ENCODE assay signal across 8 mouse cellular contexts in genomic region chr17:50189381-50190012, GRCm38 (mm10). TPM values are rescaled to one million over a fixed set of nuclear protein-coding genes. Genes with fewer than 3 reads are reported as not detected.
DNase-seq lines count a peak whose midpoint lies in the region; ATAC-seq and TF ChIP-seq lines count a peak whose summit lies in the region.

No protein-coding gene starts in this region.

- no peaks in the 10 kb centered on the region for H3K36me3 ChIP-seq in embryonic facial prominence, embryonic 14.5 days (ENCODE audit: control insufficient read depth, insufficient read depth, low read length)
- H3K36me3 ChIP-seq in heart, embryonic 11.5 days (ENCODE audit: control insufficient read depth, insufficient read depth, low read length) = no peaks in the 10 kb centered on the region
- no peaks in the 10 kb centered on the region for H3K36me3 ChIP-seq in lung, embryonic 14.5 days (ENCODE audit: insufficient read depth)
- H3K36me3 ChIP-seq in neural tube, embryonic 13.5 days = no peaks in the 10 kb centered on the region
- no peaks in the 10 kb centered on the region for H3K36me3 ChIP-seq in thymus, adult 2 months (ENCODE audit: control insufficient read depth, insufficient read depth, low read length)

- TF ChIP-seq CTCF in lung, embryonic 14.5 days (IDR thresholded peaks at IDR 0.05; ENCODE audit: low read depth) = peak; percentile 73
- TF ChIP-seq CTCF in thymus, adult 2 months (IDR thresholded peaks at IDR 0.05; ENCODE audit: borderline replicate concordance, control insufficient read depth, extremely low read depth, insufficient read depth, low read length, poor library complexity) = peak; percentile 82; the same call in 1 of the 2 replicates

- ATAC-seq in embryonic facial prominence, embryonic 14.5 days (ENCODE audit: low read depth) = peak; percentile 67
- no peak for ATAC-seq in heart, embryonic 11.5 days (replicated peaks; ENCODE audit: insufficient number of reproducible peaks, low FRiP score, low TSS enrichment)
- peak; percentile 57 for ATAC-seq in lung, embryonic 14.5 days (ENCODE audit: insufficient read depth)
- peak; percentile 43 for ATAC-seq in neural tube, embryonic 13.5 days (ENCODE audit: low read depth)

- WGBS in embryonic facial prominence, embryonic 14.5 days = 2% methylated on average over 22 of the region's 24 CpGs
- WGBS in heart, embryonic 11.5 days (ENCODE audit: insufficient replicate concordance) = 2% methylated on average over 24 of the region's 24 CpGs
- WGBS in lung, embryonic 14.5 days = 2% methylated on average over 24 of the region's 24 CpGs
- under 1% methylated on average over 24 of the region's 24 CpGs for WGBS in neural tube, embryonic 13.5 days
- under 1% methylated on average over 24 of the region's 24 CpGs for WGBS in thymus, adult 2 months

- no peaks in the 10 kb centered on the region for H3K4me1 ChIP-seq in embryonic facial prominence, embryonic 14.5 days (ENCODE audit: control insufficient read depth, insufficient read depth, low read length)
- no peaks in the 10 kb centered on the region for H3K4me1 ChIP-seq in heart, embryonic 11.5 days (ENCODE audit: control insufficient read depth, insufficient read depth, low read length)
- H3K4me1 ChIP-seq in lung, embryonic 14.5 days (ENCODE audit: insufficient read depth) = peaks cover 4% of the 10 kb centered on the region; the same call in 1 of the 2 replicates
- H3K4me1 ChIP-seq in neural tube, embryonic 13.5 days (replicated peaks) = peaks cover 54% of the 10 kb centered on the region
- H3K4me1 ChIP-seq in thymus, adult 2 months (replicated peaks; ENCODE audit: control insufficient read depth, insufficient read depth, low read length) = peaks cover 30% of the 10 kb centered on the region

- no peak overlapping the region for H3K27ac ChIP-seq in embryonic facial prominence, embryonic 14.5 days (replicated peaks; ENCODE audit: low read depth, low read length)
- H3K27ac ChIP-seq in heart, embryonic 11.5 days (ENCODE audit: low read depth, low read length) = no peak overlapping the region
- H3K27ac ChIP-seq in lung, embryonic 14.5 days (ENCODE audit: low read depth) = peak overlapping the region; percentile 32; the same call in 1 of the 2 replicates
- H3K27ac ChIP-seq in neural tube, embryonic 13.5 days (replicated peaks) = peak overlapping the region; percentile 42
- H3K27ac ChIP-seq in thymus, adult 2 months (ENCODE audit: control insufficient read depth, insufficient read depth, low read length) = peak overlapping the region; percentile 44

- H3K4me2 ChIP-seq in embryonic facial prominence, embryonic 14.5 days (ENCODE audit: low read depth, low read length) = peak overlapping the region; percentile 97
- H3K4me2 ChIP-seq in heart, embryonic 11.5 days = peak overlapping the region; percentile 96
- H3K4me2 ChIP-seq in lung, embryonic 14.5 days = peak overlapping the region; percentile 99
- peak overlapping the region; percentile 100 for H3K4me2 ChIP-seq in neural tube, embryonic 13.5 days

- peak overlapping the region; percentile 74 for H3K9ac ChIP-seq in embryonic facial prominence, embryonic 14.5 days (ENCODE audit: low read depth, low read length)
- peak overlapping the region; percentile 77 for H3K9ac ChIP-seq in heart, embryonic 11.5 days (ENCODE audit: low read depth, low read length)
- H3K9ac ChIP-seq in lung, embryonic 14.5 days = peak overlapping the region; percentile 66
- peak overlapping the region; percentile 81 for H3K9ac ChIP-seq in neural tube, embryonic 13.5 days

- H3K4me3 ChIP-seq in embryonic facial prominence, embryonic 14.5 days (ENCODE audit: low read depth, low read length) = peak overlapping the region; percentile 78
- H3K4me3 ChIP-seq in heart, embryonic 11.5 days (ENCODE audit: low read depth, low read length) = peak overlapping the region; percentile 71
- H3K4me3 ChIP-seq in lung, embryonic 14.5 days (ENCODE audit: low read depth, low read length) = peak overlapping the region; percentile 68
- H3K4me3 ChIP-seq in neural tube, embryonic 13.5 days = peak overlapping the region; percentile 68
- H3K4me3 ChIP-seq in thymus, adult 2 months (ENCODE audit: control insufficient read depth, insufficient read depth, low read length) = peak overlapping the region; percentile 59

- peak; percentile 92 for DNase-seq in A20 (ENCODE audit: low read depth, low spot score)
- DNase-seq in T-cell, adult 2 months (ENCODE audit: low spot score) = peak; percentile 79
- peak; percentile 77 for DNase-seq in embryonic facial prominence, embryonic 14.5 days (ENCODE audit: low spot score)
- DNase-seq in kidney, adult 9 months = peak; percentile 48
- peak; percentile 83 for DNase-seq in lung, embryonic 14.5 days
- DNase-seq in thymus, adult 2 months = peak; percentile 89

- H3K9me3 ChIP-seq in embryonic facial prominence, embryonic 14.5 days (ENCODE audit: control insufficient read depth, low read length) = no peaks in the 10 kb centered on the region
- no peaks in the 10 kb centered on the region for H3K9me3 ChIP-seq in heart, embryonic 11.5 days (replicated peaks; ENCODE audit: control insufficient read depth, low read length)
- no peaks in the 10 kb centered on the region for H3K9me3 ChIP-seq in lung, embryonic 14.5 days (ENCODE audit: low read depth, low read length)
- no peaks in the 10 kb centered on the region for H3K9me3 ChIP-seq in neural tube, embryonic 13.5 days

- H3K27me3 ChIP-seq in embryonic facial prominence, embryonic 14.5 days (replicated peaks; ENCODE audit: control insufficient read depth, insufficient read depth, low read length) = peaks cover 12% of the 10 kb centered on the region; the same call in 1 of the 2 replicates
- H3K27me3 ChIP-seq in heart, embryonic 11.5 days (ENCODE audit: control insufficient read depth, insufficient read depth, low read length) = peaks cover 21% of the 10 kb centered on the region
- peaks cover 14% of the 10 kb centered on the region for H3K27me3 ChIP-seq in lung, embryonic 14.5 days (ENCODE audit: insufficient read depth, low read length)
- peaks cover 49% of the 10 kb centered on the region for H3K27me3 ChIP-seq in neural tube, embryonic 13.5 days
- no peaks in the 10 kb centered on the region for H3K27me3 ChIP-seq in thymus, adult 2 months (ENCODE audit: control insufficient read depth, insufficient read depth, low read length)

- TF ChIP-seq POLR2A in thymus, adult 2 months (IDR thresholded peaks at IDR 0.05; ENCODE audit: control insufficient read depth, extremely low read depth, insufficient read depth, low read length, poor library complexity) = no peak; the same call in 1 of the 2 replicates

RNA-seq across cellular contexts. Expression of gene Rftn1, which starts 1.0 kb away (rescaled TPM):
- polyA plus RNA-seq in embryonic facial prominence, embryonic 14.5 days (2014; fragmentation: Nextera tagmentation; extraction: Ambion mirVana) = 14.4 and 15.5 TPM in 2 replicates
- polyA plus RNA-seq in heart, embryonic 11.5 days (2014; fragmentation: Nextera tagmentation; extraction: Ambion mirVana) = 11.2 and 13.8 TPM in 2 replicates
- polyA plus RNA-seq in lung, embryonic 14.5 days (2014; fragmentation: Nextera tagmentation; extraction: Ambion mirVana) = 17.4 and 19.0 TPM in 2 replicates
- 18.5 and 18.7 TPM in 2 replicates for polyA plus RNA-seq in neural tube, embryonic 13.5 days (2015; fragmentation: Nextera tagmentation; extraction: Ambion mirVana)
- 102 and 163 TPM in 2 replicates for polyA plus RNA-seq in thymus, adult 2 months (2012; rRNA removed)

Comparison
In these comparisons a context has a peak if more than half of its experiments do, and no peak if none do; other contexts are left out.
1. H3K27ac ChIP-seq: peak in lung, embryonic 14.5 days (single experiment), neural tube, embryonic 13.5 days (single experiment) and thymus, adult 2 months (single experiment); none in embryonic facial prominence, embryonic 14.5 days (single experiment) and heart, embryonic 11.5 days (single experiment).
2. Peak in every context shown above with its lines, with median percentiles within 50 percentile points of each other: DNase-seq, H3K4me2 ChIP-seq, H3K4me3 ChIP-seq and H3K9ac ChIP-seq.